Mouse (Mus musculus): ENCODE results near the gene Kyat3.

- no peak for TF ChIP-seq TAL1 (IDR thresholded peaks at IDR 0.05; ENCODE audit: low read length)
- no peak for TF ChIP-seq GATA1 (IDR thresholded peaks at IDR 0.05; ENCODE audit: low read length)
These were observed 44.2 kb downstream of the Kyat3 start for GRCm38 (mm10) chr3:142745076-142745475.

Measured in erythroblast, embryonic 14.5 days (primary cell).